Mouse (Mus musculus) natural killer cell, adult 2 months (primary cell): Measurements from ENCODE around the gene Ppef2.
"Not testable (repeated sequence)": the region's sequence is repeated elsewhere in the genome, so short reads cannot be mapped to it uniquely, and the experiment has no call there.

Experiments used
- DNase-seq, 2 experiments: peaks; one replicate each; pipeline ENCODE4 v3.0.0; 2022; ENCODE audit warnings: low spot score in 2 of 2

Ppef2 gene

DNA sequence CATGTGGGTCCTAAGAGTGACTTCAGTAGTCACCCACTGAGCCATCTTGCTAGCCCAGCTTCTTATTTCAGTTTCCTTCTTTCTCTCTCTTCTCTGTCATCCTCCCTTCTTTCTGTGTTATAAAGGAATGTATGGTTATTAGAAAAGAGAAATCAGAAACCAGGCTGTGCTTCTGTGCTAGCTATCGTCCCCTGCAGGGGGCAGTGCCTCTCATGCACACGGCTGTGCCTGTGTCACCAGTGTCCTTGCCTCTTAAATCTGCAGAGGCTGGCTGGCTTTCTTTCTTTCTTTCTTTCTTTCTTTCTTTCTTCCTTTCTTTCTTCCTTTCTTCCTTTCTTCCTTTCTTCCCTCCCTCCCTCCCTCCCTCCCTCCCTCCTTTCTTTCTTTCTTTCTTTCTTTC, 60.4 kb downstream of the Ppef2 start:
- not testable (repeated sequence) for DNase-seq

GRCm38 (mm10) chr5:92188881-92189483, 67.1 kb downstream of the Ppef2 start:
- no peak for DNase-seq

DNA sequence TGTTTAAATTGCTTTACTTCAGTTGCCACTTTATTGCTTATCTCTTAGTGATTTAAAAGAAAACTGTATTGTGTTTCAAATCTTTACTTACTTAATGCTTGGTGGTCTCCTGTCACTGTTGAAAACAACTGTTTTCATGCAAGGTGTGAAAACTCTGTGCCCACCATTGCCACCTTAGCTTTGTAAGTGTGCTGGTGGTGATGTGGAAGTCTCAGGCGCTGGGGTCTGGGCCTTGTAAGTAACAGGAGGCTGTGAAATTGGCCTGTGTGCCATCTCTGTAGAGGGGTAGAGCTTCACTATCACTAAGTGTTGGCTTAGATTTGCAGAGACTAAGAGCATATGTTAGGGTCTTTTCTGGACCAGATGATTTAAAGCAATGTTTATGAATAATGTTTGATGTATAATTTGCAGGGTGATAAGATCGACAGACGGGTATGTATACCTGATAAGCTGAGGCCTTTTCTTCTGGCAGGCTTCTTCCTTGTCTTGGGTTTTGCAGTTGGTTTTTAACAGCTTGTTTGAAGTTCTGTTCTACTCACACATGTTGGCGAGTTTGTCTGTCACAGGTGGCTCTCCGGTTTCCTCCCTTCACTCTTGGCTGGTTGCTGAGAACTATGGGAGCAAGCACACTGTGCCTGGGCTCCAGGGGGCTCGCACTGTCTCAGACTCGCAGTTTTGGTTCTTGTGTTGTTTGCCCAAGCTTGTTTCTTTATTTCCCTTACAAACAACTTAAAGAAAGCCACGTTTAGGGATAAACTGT, 72.8 kb downstream of the Ppef2 start:
- no peak for DNase-seq
